Mouse (Mus musculus) cerebellum, adult 2 months (tissue): ENCODE measurements around the gene Rbm25.

Experiments used
- CTCF ChIP-seq: fragments of 200-500 bp; IDR thresholded peaks from 2 replicates; pipeline ENCODE4 v1.5.1; 2011; ENCODE audit warnings: low read depth, mild to moderate bottlenecking, control low read depth, low read length, moderate library complexity, borderline replicate concordance; ENCODE audit not compliant: insufficient read depth
- POLR2A ChIP-seq: fragments of 200-500 bp; IDR thresholded peaks from 2 replicates; pipeline ENCODE4 v1.6.1; 2011; ENCODE audit warnings: low read length, control low read depth, borderline replicate concordance; ENCODE audit not compliant: insufficient read depth

GRCm38 (mm10) chr12:83686575-83687350, 55.7 kb downstream of the Rbm25 start:
- TF ChIP-seq CTCF: no peak
- no peak for TF ChIP-seq POLR2A
